Mouse (Mus musculus) kidney, adult 2 months (tissue): ENCODE data around the gene Msi2. TPM values are rescaled to one million over a fixed set of nuclear protein-coding genes. Genes with fewer than 3 reads are reported as not detected.

Experiments
- DNase-seq: peaks from one replicate; pipeline ENCODE4 v3.0.0; 2021
- H3K27ac ChIP-seq: fragments of 200-500 bp; 2 replicates; pipeline ENCODE4 v1.5.1; 2012; ENCODE audit warnings: low read depth, low read length, control low read depth, inconsistent platforms; ENCODE audit not compliant: insufficient read depth
- H3K27me3 ChIP-seq: fragments of 200-500 bp; replicated peaks from 2 replicates; pipeline ENCODE4 v1.6.1; 2012; ENCODE audit warnings: mild to moderate bottlenecking, moderate library complexity, low read length, inconsistent platforms; ENCODE audit not compliant: control insufficient read depth, insufficient read depth
- H3K36me3 ChIP-seq: fragments of 200-500 bp; 2 replicates; pipeline ENCODE4 v1.6.1; 2012; ENCODE audit warnings: mild to moderate bottlenecking, moderate library complexity, low read length, inconsistent platforms; ENCODE audit not compliant: control insufficient read depth, insufficient read depth
- H3K4me1 ChIP-seq: fragments of 200-500 bp; 2 replicates; pipeline ENCODE4 v1.6.1; 2011; ENCODE audit warnings: low read length; ENCODE audit not compliant: control insufficient read depth, insufficient read depth
- H3K4me3 ChIP-seq: fragments of 200-500 bp; 2 replicates; pipeline ENCODE4 v1.5.1; 2011; ENCODE audit warnings: mild to moderate bottlenecking, low read depth, low read length, control low read depth; ENCODE audit not compliant: insufficient read depth
- CTCF ChIP-seq: fragments of 200-500 bp; conservative IDR thresholded peaks from 2 replicates; pipeline ENCODE4 v1.5.1; 2011; ENCODE audit warnings: low read depth, mild to moderate bottlenecking, control low read depth, low read length, moderate library complexity, mixed read lengths; ENCODE audit not compliant: insufficient read depth, insufficient read length
- POLR2A ChIP-seq: fragments of 200-500 bp; IDR thresholded peaks from one replicate; pipeline ENCODE4 v1.6.1; 2011; ENCODE audit warnings: low read depth, low read length, control low read depth
- WGBS: fragments of 180-500 bp; shearing (Covaris S2); methylation state at CpG from one replicate; pipeline ENCODE4 v1.1.7; 2018; 5-methylcytosine and 5-hydroxymethylcytosine counted together
- polyA plus RNA-seq: library from polyadenylated mRNA; depleted of rRNA; stranded (reverse); fragments of >200 nt; gene quantifications from 2 replicates; pipeline ENCODE4 v1.2.3, GENCODE M21; 2012

The Msi2 gene
- polyA plus RNA-seq, 1 experiment = 43.5 TPM

- 55% methylated on average over 9 of the region's 9 CpGs for WGBS
- H3K4me1 ChIP-seq = no peaks in the 10 kb centered on the region
- H3K27me3 ChIP-seq = no peaks in the 10 kb centered on the region
- no peaks in the 10 kb centered on the region for H3K36me3 ChIP-seq
- H3K27ac ChIP-seq = no peak overlapping the region
- TF ChIP-seq CTCF (no peak), POLR2A (no peak)
- DNase-seq = no peak
- no peak overlapping the region for H3K4me3 ChIP-seq
These were observed 292.6 kb downstream of the Msi2 start for GRCm38 (mm10) chr11:88425631-88426101.

- H3K27me3 ChIP-seq = no peaks in the 10 kb centered on the region
- WGBS = 75% methylated on average over 20 of the region's 20 CpGs
- DNase-seq = peak; percentile 4
- H3K4me3 ChIP-seq = no peak overlapping the region
- no peak for TF ChIP-seq CTCF
- TF ChIP-seq POLR2A = no peak
- H3K27ac ChIP-seq = no peak overlapping the region
- H3K36me3 ChIP-seq = no peaks in the 10 kb centered on the region
- H3K4me1 ChIP-seq = no peaks in the 10 kb centered on the region
These were observed 294.1 kb downstream of the Msi2 start for GRCm38 (mm10) chr11:88424034-88424767.

DNA sequence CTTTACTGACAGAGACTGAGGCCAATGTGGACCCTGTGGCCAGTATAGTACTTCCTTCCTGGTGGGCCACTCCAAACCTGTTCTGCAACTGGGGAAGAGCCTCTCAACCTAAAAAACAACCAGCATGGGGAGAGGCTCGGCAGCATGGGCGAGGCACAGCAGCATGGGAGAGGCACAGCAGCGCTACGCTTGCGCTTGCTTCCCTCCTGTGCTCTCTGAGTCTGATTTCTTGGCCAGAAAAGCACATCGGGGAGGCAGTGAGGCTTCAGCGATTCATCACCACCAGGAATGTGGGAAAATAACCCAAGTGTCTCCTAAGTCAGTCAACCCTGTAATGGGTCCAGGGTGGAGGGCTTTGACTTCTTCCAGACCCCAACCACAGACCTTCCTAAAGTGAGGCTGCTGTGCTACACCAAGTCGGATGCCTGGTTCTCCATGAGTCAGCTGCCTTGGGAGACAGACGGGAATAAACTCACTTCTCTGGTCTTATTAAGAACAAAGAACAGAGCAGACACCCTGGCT lies 297.2 kb downstream of the Msi2 start:
- H3K4me1 ChIP-seq = no peaks in the 10 kb centered on the region
- no peak overlapping the region for H3K27ac ChIP-seq
- no peaks in the 10 kb centered on the region for H3K27me3 ChIP-seq
- 64% methylated on average over 9 of the region's 9 CpGs for WGBS
- no peak overlapping the region for H3K4me3 ChIP-seq
- no peaks in the 10 kb centered on the region for H3K36me3 ChIP-seq
- no peak for DNase-seq
- TF ChIP-seq POLR2A (no peak), CTCF (no peak)

GRCm38 (mm10) chr11:88419657-88420366 lies 298.5 kb downstream of the Msi2 start:
- Histone ChIP-seq H3K4me3 (no peak overlapping the region), H3K36me3 (no peaks in the 10 kb centered on the region), H3K4me1 (no peaks in the 10 kb centered on the region), H3K27ac (no peak overlapping the region), H3K27me3 (no peaks in the 10 kb centered on the region)
- 84% methylated on average over 9 of the region's 9 CpGs for WGBS
- TF ChIP-seq CTCF (no peak), POLR2A (no peak)
- no peak for DNase-seq

DNA sequence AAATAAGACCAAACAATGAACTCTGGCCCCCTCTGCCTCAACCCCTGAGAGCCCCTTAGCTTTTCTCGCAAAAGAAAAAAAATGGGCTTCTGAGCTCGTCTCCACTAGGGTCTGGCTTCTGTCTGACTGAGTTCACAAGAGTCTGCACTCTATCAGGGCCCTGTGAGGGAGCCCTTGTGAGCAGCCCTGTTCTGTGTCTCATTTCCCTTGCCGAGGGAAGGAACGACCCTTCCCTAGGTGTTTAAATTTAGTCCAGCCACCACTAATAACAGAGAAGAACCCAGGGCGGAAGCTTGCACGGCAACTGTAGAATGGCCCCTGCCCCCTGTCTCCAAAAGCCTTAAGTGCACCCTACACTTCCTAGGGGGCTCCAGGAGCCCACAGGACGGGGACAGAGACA lies 299.2 kb downstream of the Msi2 start:
- no peaks in the 10 kb centered on the region for H3K27me3 ChIP-seq
- no peak overlapping the region for H3K4me3 ChIP-seq
- H3K36me3 ChIP-seq = no peaks in the 10 kb centered on the region
- WGBS = 79% methylated on average over 7 of the region's 7 CpGs
- TF ChIP-seq POLR2A (no peak), CTCF (no peak)
- no peak overlapping the region for H3K27ac ChIP-seq
- no peak for DNase-seq
- no peaks in the 10 kb centered on the region for H3K4me1 ChIP-seq

DNA sequence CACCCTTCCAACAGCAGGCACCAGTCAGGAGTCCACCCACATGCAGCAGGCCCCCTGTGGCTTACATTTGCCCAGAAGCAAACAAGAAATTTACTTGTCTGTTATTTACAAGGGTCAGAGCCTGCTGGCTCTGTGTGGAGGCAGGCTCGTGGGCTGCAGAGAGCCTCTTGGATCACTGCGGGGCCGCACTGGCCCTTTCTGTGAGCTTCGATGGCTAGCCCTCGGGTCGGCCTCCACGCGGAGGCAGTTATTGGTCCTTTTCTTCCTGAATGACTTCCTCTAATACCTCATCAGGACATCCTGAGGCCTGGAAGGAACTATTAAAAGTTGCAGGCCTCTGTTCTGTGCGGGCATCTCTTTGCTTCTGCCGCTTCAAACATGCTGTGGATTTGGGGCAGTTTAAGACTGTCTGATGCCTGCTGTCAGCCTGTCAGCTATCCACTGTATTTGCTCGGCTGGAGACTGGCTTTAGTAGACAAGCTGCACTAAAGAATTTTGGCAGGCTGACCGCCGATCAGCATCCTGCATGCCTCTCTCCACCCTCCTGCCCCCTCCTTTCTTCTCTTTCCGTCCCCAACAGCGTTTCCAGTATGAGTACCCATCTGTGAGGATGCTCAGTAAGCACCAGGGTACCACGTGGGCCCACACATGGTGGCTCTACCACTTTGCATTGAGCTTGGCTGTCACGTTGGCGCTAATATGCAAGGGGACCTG lies 304.0 kb downstream of the Msi2 start:
- no peaks in the 10 kb centered on the region for H3K4me1 ChIP-seq

More for the DNA sequence above, 304.0 kb downstream of the Msi2 start:
- TF ChIP-seq CTCF (no peak), POLR2A (no peak)
- Histone ChIP-seq H3K27me3 (no peaks in the 10 kb centered on the region), H3K27ac (no peak overlapping the region), H3K4me3 (no peak overlapping the region), H3K36me3 (no peaks in the 10 kb centered on the region)
- DNase-seq = no peak
- WGBS = 53% methylated on average over 18 of the region's 18 CpGs
